Mouse (Mus musculus): ENCODE data around the gene Klhl31. TPM values are rescaled to one million over a fixed set of nuclear protein-coding genes. Genes with fewer than 3 reads are reported as not detected.

Gene Klhl31
- total and polyA plus RNA-seq, 3 experiments: 0.05 TPM; not detected in 2

GRCm38 (mm10) chr9:77620077-77620476 lies 16.2 kb upstream of the Klhl31 start:
- H3K27me3 ChIP-seq (ENCODE audit: insufficient read depth, low read length): peaks cover 3% of the 10 kb centered on the region; the same call in 1 of the 2 replicates
- no peak for TF ChIP-seq TAL1 (conservative IDR thresholded peaks at IDR 0.05; ENCODE audit: low read depth, low read length)
- no peaks in the 10 kb centered on the region for H3K36me3 ChIP-seq (replicated peaks)

GRCm38 (mm10) chr9:77620482-77620881 lies 15.8 kb upstream of the Klhl31 start:
- H3K4me1 ChIP-seq (ENCODE audit: insufficient read depth, low read depth, low read length): no peaks in the 10 kb centered on the region
- H3K4me3 ChIP-seq (ENCODE audit: low read depth, low read length): no peak overlapping the region
- TF ChIP-seq CTCF (IDR thresholded peaks at IDR 0.05; ENCODE audit: low read depth, low read length) (no peak), GATA2 (IDR thresholded peaks at IDR 0.05; ENCODE audit: borderline replicate concordance, low read depth, low read length) (no peak), POLR2AphosphoS5 (IDR thresholded peaks at IDR 0.05; ENCODE audit: insufficient replicate concordance, low read depth, low read length) (no peak), TAL1 (conservative IDR thresholded peaks at IDR 0.05; ENCODE audit: low read depth, low read length) (no peak), GATA1 (IDR thresholded peaks at IDR 0.05; ENCODE audit: borderline replicate concordance, low read length) (no peak)
- DNase-seq (ENCODE audit: low spot score) (no peak), ATAC-seq (ENCODE audit: extremely low read depth, insufficient number of reproducible peaks, low FRiP score, poor library complexity, severe bottlenecking) (no peak)
- H3K36me3 ChIP-seq (replicated peaks): no peaks in the 10 kb centered on the region
- H3K27me3 ChIP-seq (ENCODE audit: insufficient read depth, low read length): peaks cover 3% of the 10 kb centered on the region; the same call in 1 of the 2 replicates
- H3K9me3 ChIP-seq (replicated peaks): no peaks in the 10 kb centered on the region

More at GRCm38 (mm10) chr9:77620077-77620476, 16.2 kb upstream of the Klhl31 start:
- Histone ChIP-seq H3K9me3 (replicated peaks) (no peaks in the 10 kb centered on the region), H3K4me3 (ENCODE audit: low read depth, low read length) (no peak overlapping the region), H3K4me1 (ENCODE audit: insufficient read depth, low read depth, low read length) (no peaks in the 10 kb centered on the region)
- DNase-seq (ENCODE audit: low spot score) (no peak), ATAC-seq (ENCODE audit: extremely low read depth, insufficient number of reproducible peaks, low FRiP score, poor library complexity, severe bottlenecking) (no peak)

- DNase-seq (ENCODE audit: low spot score): no peak
- Histone ChIP-seq H3K4me1 (ENCODE audit: insufficient read depth, low read depth, low read length) (no peaks in the 10 kb centered on the region), H3K9me3 (replicated peaks) (no peaks in the 10 kb centered on the region), H3K36me3 (replicated peaks) (no peaks in the 10 kb centered on the region), H3K4me3 (ENCODE audit: low read depth, low read length) (no peak overlapping the region), H3K27me3 (ENCODE audit: insufficient read depth, low read length) (no peaks in the 10 kb centered on the region)
- TF ChIP-seq TAL1 (conservative IDR thresholded peaks at IDR 0.05; ENCODE audit: low read depth, low read length) (no peak), GATA1 (IDR thresholded peaks at IDR 0.05; ENCODE audit: borderline replicate concordance, low read length) (no peak), GATA2 (IDR thresholded peaks at IDR 0.05; ENCODE audit: borderline replicate concordance, low read depth, low read length) (no peak), POLR2AphosphoS5 (IDR thresholded peaks at IDR 0.05; ENCODE audit: insufficient replicate concordance, low read depth, low read length) (no peak), CTCF (IDR thresholded peaks at IDR 0.05; ENCODE audit: low read depth, low read length) (no peak)
- no peak for ATAC-seq (ENCODE audit: extremely low read depth, insufficient number of reproducible peaks, low FRiP score, poor library complexity, severe bottlenecking)
These were observed 13.4 kb upstream of the Klhl31 start for GRCm38 (mm10) chr9:77622874-77623273.

- Histone ChIP-seq H3K27me3 (ENCODE audit: insufficient read depth, low read length) (no peaks in the 10 kb centered on the region), H3K36me3 (replicated peaks) (no peaks in the 10 kb centered on the region), H3K4me1 (ENCODE audit: insufficient read depth, low read depth, low read length) (no peaks in the 10 kb centered on the region), H3K4me3 (ENCODE audit: low read depth, low read length) (no peak overlapping the region), H3K9me3 (replicated peaks) (no peaks in the 10 kb centered on the region)
- DNase-seq (ENCODE audit: low spot score): no peak
- ATAC-seq (ENCODE audit: extremely low read depth, insufficient number of reproducible peaks, low FRiP score, poor library complexity, severe bottlenecking): no peak
- no peak for TF ChIP-seq POLR2AphosphoS5 (IDR thresholded peaks at IDR 0.05; ENCODE audit: insufficient replicate concordance, low read depth, low read length)
- TF ChIP-seq TAL1 (conservative IDR thresholded peaks at IDR 0.05; ENCODE audit: low read depth, low read length): no peak
These were observed 12.8 kb upstream of the Klhl31 start for GRCm38 (mm10) chr9:77623318-77624050.

- no peak for TF ChIP-seq GATA2 (IDR thresholded peaks at IDR 0.05; ENCODE audit: borderline replicate concordance, low read depth, low read length)
- no peak for TF ChIP-seq CTCF (IDR thresholded peaks at IDR 0.05; ENCODE audit: low read depth, low read length)
- no peak for TF ChIP-seq GATA1 (IDR thresholded peaks at IDR 0.05; ENCODE audit: borderline replicate concordance, low read length)
- no peaks in the 10 kb centered on the region for H3K9me3 ChIP-seq (replicated peaks)
- no peaks in the 10 kb centered on the region for H3K4me1 ChIP-seq (ENCODE audit: insufficient read depth, low read depth, low read length)
- no peak for DNase-seq (ENCODE audit: low spot score)
- no peak for ATAC-seq (ENCODE audit: extremely low read depth, insufficient number of reproducible peaks, low FRiP score, poor library complexity, severe bottlenecking)
- no peaks in the 10 kb centered on the region for H3K27me3 ChIP-seq (ENCODE audit: insufficient read depth, low read length)
- H3K36me3 ChIP-seq (replicated peaks): no peaks in the 10 kb centered on the region
- H3K4me3 ChIP-seq (ENCODE audit: low read depth, low read length): no peak overlapping the region
These were observed 12.1 kb upstream of the Klhl31 start for GRCm38 (mm10) chr9:77624171-77624570.

- TF ChIP-seq POLR2AphosphoS5 (IDR thresholded peaks at IDR 0.05; ENCODE audit: insufficient replicate concordance, low read depth, low read length) (no peak), TAL1 (conservative IDR thresholded peaks at IDR 0.05; ENCODE audit: low read depth, low read length) (no peak)
- DNase-seq (ENCODE audit: low spot score): no peak
- no peak for ATAC-seq (ENCODE audit: extremely low read depth, insufficient number of reproducible peaks, low FRiP score, poor library complexity, severe bottlenecking)
- no peak overlapping the region for H3K4me3 ChIP-seq (ENCODE audit: low read depth, low read length)
- no peaks in the 10 kb centered on the region for H3K9me3 ChIP-seq (replicated peaks)
- H3K36me3 ChIP-seq (replicated peaks): no peaks in the 10 kb centered on the region
- no peaks in the 10 kb centered on the region for H3K4me1 ChIP-seq (ENCODE audit: insufficient read depth, low read depth, low read length)
- no peaks in the 10 kb centered on the region for H3K27me3 ChIP-seq (ENCODE audit: insufficient read depth, low read length)
These were observed 7.6 kb upstream of the Klhl31 start for GRCm38 (mm10) chr9:77628676-77629075.

GRCm38 (mm10) chr9:77629708-77630107 lies 6.6 kb upstream of the Klhl31 start:
- Histone ChIP-seq H3K4me3 (ENCODE audit: low read depth, low read length) (no peak overlapping the region), H3K9me3 (replicated peaks) (no peaks in the 10 kb centered on the region), H3K4me1 (ENCODE audit: insufficient read depth, low read depth, low read length) (no peaks in the 10 kb centered on the region), H3K27me3 (ENCODE audit: insufficient read depth, low read length) (no peaks in the 10 kb centered on the region), H3K36me3 (replicated peaks) (no peaks in the 10 kb centered on the region)
- TF ChIP-seq POLR2AphosphoS5 (IDR thresholded peaks at IDR 0.05; ENCODE audit: insufficient replicate concordance, low read depth, low read length) (no peak), TAL1 (conservative IDR thresholded peaks at IDR 0.05; ENCODE audit: low read depth, low read length) (no peak), CTCF (IDR thresholded peaks at IDR 0.05; ENCODE audit: low read depth, low read length) (no peak), GATA1 (IDR thresholded peaks at IDR 0.05; ENCODE audit: borderline replicate concordance, low read length) (no peak), GATA2 (IDR thresholded peaks at IDR 0.05; ENCODE audit: borderline replicate concordance, low read depth, low read length) (no peak)
- ATAC-seq (ENCODE audit: extremely low read depth, insufficient number of reproducible peaks, low FRiP score, poor library complexity, severe bottlenecking) (no peak), DNase-seq (ENCODE audit: low spot score) (no peak)

All from G1E (cell line).